Mouse (Mus musculus) ovary, adult 18-20 months (tissue): ENCODE data around the gene Bicd2.

ENCODE experiments used
- DNase-seq: peaks from one replicate; pipeline ENCODE4 v3.0.0; 2022; ENCODE audit warnings: low spot score, mixed read lengths

Gene Bicd2

GRCm38 (mm10) chr13:49326246-49327206, 14.9 kb upstream of the Bicd2 start:
- no peak for DNase-seq

DNA sequence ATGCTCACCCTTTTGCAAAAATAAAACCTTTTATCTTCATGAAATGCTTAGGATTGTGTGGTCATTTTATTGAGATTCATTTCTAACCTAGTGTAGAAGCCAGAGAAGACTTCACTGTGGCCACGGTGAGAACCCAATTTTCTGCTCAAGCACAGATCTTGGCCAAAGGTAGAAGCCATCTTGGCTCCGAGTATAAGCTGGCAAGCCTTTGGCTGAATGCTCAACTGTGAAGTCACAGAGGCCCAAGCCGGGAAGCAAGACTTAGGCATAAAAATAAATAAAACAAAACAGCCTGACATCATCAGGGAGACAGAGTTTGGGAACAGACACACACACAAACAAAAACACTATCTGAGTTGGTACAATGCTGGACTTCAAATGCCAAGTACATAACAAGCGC, 13.3 kb upstream of the Bicd2 start:
- DNase-seq: no peak

GRCm38 (mm10) chr13:49333250-49333649, 8.1 kb upstream of the Bicd2 start:
- no peak for DNase-seq

GRCm38 (mm10) chr13:49335077-49335982, 6.1 kb upstream of the Bicd2 start:
- DNase-seq: no peak

GRCm38 (mm10) chr13:49338893-49339546, 2.4 kb upstream of the Bicd2 start:
- DNase-seq: no peak

DNA sequence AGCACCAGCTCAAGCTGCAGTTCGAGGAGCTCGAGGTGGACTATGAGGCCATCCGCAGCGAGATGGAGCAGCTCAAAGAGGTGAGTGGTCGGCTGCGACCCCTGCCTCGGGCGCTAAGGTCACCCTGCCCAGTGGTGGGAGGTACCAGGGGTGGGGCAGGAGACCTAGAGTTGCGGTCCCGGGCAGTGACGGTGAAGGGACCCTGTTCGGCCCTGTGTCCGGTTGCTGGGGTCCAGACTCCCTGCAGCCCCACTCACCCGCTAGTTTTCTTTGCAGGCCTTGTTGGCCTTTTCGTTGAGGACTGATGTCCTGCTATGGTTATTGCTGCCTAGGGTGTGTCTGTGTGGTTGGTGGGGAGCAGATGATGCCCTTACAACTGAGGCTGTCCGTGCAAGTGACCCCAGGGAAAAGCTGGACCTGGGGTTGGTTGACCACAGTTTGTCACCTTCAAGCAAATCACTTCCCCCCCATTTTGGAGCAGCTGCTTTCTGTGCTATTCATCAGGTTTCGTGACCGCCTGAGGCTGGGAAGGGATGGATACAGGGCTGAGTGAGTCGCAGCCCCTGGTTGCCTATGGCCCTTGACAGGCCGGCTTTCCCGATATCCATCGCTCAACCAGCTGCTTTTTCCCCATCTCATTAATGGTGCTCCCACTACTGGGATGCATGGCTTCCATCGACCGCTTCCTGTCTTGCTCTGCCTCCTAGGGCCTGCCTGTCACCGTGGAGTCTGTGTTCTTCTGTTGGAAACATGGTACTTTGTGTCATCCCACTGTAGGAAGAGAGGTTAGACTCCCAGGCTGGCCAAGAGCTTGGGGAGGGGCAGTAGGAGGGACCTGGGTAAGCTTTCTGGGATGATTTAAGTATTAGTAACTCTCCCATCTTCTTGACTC, 692 bp downstream of the Bicd2 start:
- DNase-seq: no peak

DNA sequence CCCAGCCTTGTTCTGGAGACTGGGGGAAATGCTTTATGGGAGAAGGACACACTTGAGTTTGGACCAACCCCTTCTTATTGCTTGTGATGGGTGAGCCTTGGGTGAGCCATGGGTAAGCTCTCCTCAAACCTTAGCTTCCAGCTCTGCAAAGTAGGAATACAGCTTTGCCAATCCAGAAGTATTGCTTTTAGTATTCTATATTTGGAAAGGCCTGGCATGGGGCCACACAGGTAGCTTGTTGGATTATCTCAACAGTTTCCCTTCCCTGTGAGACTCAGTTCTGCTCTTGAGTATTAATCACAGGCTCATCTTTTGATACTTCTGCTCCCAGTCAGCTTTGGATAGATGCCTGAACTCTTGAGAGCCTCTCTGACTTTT, 1.3 kb downstream of the Bicd2 start:
- DNase-seq: no peak

DNA sequence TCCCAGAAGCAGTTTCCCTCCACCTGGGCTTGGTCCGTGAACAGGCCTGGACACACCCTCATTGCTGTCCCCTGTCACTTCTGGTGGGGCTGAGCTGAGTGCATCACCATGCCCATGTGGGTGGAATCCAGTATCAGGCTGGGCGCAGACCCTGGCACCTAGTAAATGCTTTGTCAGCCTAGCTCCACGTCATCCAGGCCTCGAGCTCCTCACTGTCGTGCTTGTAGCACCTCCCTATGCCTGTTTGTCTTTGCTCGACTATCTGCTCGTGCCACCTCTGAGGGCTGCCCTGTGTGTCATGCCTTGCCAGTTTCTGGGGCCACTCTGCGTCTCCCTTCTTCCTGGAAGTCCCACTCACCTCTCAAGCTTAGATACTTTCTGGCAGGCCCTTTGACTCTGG, 3.2 kb downstream of the Bicd2 start:
- DNase-seq: no peak

- no peak for DNase-seq
Observed at GRCm38 (mm10) chr13:49345476-49345875, 4.1 kb downstream of the Bicd2 start.

GRCm38 (mm10) chr13:49348522-49348921, 7.1 kb downstream of the Bicd2 start:
- no peak for DNase-seq

DNA sequence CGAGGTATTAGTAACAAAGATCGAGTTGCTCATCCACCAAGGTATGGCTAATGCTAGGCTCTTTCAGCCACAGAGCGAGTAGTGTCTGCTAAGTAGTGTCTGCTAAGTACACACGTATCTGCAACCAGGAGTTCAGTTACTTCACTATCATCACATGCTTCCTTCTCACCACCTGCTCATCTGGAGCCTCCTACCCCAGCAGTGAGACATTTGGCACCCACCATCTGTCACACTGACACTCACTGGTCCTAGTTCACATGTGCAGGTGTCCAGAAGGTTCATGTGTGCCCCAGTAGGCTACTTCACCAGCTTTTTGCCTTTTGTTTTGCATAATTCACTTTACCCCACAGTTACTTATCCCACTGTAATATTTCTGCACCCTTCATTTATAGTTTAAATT, 8.0 kb downstream of the Bicd2 start:
- DNase-seq: no peak

DNA sequence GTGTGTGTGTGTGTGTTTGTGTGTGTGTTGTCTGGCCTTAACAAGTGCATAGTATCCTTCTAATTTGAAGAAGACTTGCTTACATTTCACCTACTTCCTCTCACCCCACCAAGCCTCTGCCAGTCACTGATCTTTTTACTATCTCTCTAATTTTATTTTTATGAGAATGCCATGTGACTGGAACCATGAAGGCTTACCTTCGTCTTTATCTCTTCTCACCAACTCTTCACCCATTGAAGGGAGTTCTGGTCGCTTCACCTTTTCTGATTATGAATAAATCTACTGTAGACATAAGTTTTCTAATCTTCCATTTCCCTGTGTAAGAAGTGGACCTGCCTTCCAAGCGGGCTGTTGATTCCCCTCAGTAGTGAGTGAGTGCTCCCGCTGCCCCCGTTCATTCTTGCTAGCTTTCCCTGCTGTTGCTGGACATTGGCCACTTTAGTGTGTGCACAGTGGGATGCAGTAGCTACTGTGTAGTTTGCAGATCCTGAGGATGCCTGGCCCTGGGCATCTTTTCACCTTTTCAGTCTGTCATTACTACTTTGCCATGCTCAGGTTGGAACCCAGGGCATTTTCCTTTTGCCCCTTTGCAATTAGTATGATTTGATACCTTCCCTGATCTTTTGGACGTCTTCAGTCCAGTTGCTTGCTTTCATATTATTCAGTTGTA, 8.6 kb downstream of the Bicd2 start:
- no peak for DNase-seq

- no peak for DNase-seq
Observed at GRCm38 (mm10) chr13:49352581-49353159, 11.3 kb downstream of the Bicd2 start.

DNA sequence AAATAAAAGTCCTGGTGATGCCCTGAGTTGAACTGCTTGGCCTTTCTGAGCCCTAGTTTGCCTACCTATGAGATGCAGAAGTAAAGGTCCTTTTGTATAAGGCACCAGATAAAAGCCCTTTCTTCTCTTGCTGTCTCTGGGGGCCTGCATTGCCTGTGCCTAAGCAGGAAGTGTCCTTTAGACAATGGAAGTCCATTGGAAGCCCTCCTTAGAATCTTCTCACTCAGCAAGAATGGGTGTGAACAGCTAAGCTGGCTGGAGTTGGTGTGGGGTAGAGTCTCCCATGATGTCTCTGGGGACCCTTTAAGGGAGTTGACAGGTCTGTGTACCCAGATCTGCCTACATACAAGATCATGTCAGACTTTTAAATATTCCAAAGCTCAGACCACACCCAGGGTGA, 12.0 kb downstream of the Bicd2 start:
- DNase-seq: no peak

GRCm38 (mm10) chr13:49353991-49354507, 12.7 kb downstream of the Bicd2 start:
- no peak for DNase-seq

GRCm38 (mm10) chr13:49355461-49356061, 14.2 kb downstream of the Bicd2 start:
- DNase-seq: no peak

DNA sequence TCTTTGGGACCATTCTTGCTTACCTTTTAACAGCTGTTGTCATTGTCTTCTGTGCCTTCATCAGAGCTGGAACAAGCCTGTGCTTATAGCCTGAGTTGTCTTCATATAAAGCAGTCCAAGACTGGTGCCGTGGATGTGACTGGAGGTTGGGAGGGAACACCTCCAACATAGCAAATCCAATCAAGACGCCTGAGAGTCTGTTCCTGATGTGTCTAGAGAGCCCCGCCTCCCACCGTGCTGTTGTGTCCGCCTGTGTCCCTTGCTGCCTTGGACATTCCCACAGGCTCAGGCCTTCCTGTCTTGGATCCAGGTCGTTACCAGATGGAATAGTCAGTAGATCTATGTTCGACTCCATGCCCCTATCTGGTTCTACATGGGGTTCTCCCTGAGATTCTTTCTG, 14.7 kb downstream of the Bicd2 start:
- no peak for DNase-seq

- DNase-seq: no peak
Observed at GRCm38 (mm10) chr13:49357367-49358026, 16.1 kb downstream of the Bicd2 start.

DNA sequence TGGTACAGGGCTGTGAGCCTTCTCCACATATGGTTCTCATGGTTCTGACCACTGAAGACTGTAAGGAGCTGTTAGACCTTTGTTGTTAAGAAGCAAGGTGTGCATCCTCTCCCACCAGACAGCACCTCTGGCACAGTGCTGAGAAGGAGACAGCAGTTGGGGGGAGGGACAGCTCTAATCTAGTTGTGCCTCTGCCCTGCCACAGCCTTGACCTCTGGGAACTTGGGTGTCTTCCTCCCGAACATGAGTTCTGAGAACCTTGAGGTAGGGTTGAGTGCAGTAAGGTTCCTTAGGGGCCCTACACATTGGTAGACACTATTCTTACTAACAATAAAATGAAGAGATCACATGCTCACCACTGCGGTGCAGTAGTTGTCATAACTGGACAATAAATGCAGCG, 16.8 kb downstream of the Bicd2 start:
- no peak for DNase-seq
